Mouse (Mus musculus) left cerebral cortex, adult 2 months (tissue): ENCODE data around the gene Arhgap6. TPM values are rescaled to one million over a fixed set of nuclear protein-coding genes. Genes with fewer than 3 reads are reported as not detected.

Experiments used
- DNase-seq, 2 experiments: peaks; one replicate each; pipeline ENCODE4 v3.0.0; 2021 to 2022; ENCODE audit warnings: low spot score in 2 of 2, mixed read lengths in 1 of 2; ENCODE audit errors: extremely low spot score in 1 of 2
- H3K27ac ChIP-seq: fragments of 200-600 bp; 2 replicates; pipeline ENCODE4 v1.8.1; 2022
- H3K4me3 ChIP-seq: fragments of 200-600 bp; 2 replicates; pipeline ENCODE4 v1.8.1; 2022
- CTCF ChIP-seq: fragments of 200-600 bp; IDR thresholded peaks from 2 replicates; pipeline ENCODE4 v1.8.1; 2022; ENCODE audit warnings: antibody characterized with exemption, mild to moderate bottlenecking, moderate library complexity
- intact Hi-C: fragments of 180-260 bp; cut with DNase I; formaldehyde crosslinking; loops from one replicate; pipeline ENCODE4 v1.15.1; 2025
- long read RNA-seq, 2 experiments: library from polyadenylated mRNA; stranded (forward); transcript quantifications; one replicate each; pipeline ENCODE4 v2.0.0; 2021; ENCODE audit warnings: borderline mapping rate in 2 of 2
- total RNA-seq, 2 experiments: library from RNA; stranded (reverse); gene quantifications; 2 replicates each; pipeline ENCODE4 v1.2.3; 2021

The Arhgap6 gene
- 10 to 100 TPM in 1 of 2 experiments, 1 to 10 TPM in 1; 8.8 to 12.7 TPM for total RNA-seq
- long read RNA-seq, experiment 1, full-length matches to known transcripts: 8 of 19 reads
- long read RNA-seq, experiment 1, partial matches to known transcripts: 5 of 19 reads
- long read RNA-seq, experiment 1, other reads (novel, unspliced or antisense): 6 of 19 reads
- long read RNA-seq, experiment 2, full-length matches to known transcripts: 9 of 10 reads
- long read RNA-seq, experiment 2, partial matches to known transcripts: 1 of 10 reads
- long read RNA-seq, experiment 2, other reads (novel, unspliced or antisense): 0 of 10 reads

DNA sequence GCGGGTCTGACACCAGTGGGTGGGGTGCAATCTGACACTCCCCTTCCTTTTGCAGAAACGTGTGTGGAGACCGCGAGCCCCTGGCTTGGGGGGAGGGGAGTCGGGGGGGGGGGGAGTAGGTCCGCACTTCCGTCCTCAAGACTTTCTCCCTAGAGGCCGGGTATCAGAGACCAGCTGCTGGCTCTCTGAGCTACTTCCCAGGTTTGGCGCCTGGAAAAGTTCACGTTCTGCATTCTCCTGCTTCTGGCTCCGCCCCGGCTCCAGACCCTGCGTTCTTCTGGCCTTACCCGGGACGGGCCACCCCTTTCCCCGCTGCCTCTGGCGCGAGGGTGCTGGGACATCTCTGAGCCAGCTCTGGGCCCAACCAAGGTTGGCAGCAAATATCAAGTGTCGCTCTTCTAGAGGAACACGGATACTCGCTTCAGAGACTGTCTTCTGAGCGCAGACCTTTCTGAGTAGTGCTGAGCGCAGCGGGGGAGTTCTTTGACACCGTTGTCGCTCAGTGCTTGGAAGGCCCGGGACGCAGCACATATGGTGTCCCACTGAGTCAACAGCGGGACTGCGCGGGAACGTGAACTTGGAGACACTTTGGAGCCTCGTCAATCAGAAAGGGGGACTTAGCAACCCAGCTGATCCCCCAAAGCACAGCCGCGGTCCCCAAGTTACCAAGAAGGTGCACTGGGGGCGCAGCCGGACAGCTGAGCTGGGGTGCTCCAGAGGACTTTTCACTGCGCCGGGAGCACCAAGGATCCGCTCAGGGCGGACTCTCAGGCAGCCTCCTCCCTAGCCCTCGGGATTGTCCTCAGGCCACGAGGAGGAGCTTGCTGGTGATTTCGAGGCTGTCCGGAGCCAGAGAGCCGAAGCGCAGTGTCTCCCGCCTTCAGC, at the start of gene Arhgap6:
Gene Arhgap6, plus strand, starts transcription at position 126 of the 885 bp plus-strand sequence.
- no peak for DNase-seq
- Histone ChIP-seq H3K27ac (no peak within 1 kb of the TSS), H3K4me3 (peak within 1 kb of the TSS; percentile 38)
- no peak for TF ChIP-seq CTCF
- intact Hi-C loops: no loop called here

DNA sequence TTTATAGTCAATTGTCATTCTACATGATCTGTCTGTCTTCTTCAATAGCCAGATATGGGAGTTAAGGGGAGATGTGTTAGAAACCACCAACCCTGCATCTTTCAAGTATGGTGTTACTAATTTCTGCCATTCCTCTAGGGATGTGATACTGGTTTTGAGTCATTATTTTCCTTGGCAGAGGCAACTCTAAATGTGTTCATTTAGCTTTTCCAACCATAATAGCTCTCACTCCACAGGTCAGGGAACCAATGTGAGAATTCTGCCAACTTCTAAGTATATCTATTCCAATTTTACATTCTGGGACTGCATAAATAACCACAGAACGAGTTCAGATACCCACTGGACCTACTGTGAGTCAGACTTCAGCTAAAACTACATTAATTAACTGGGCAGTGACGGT, 47.9 kb upstream of the Arhgap6 start:
- TF ChIP-seq CTCF: no peak
- intact Hi-C loops: no loop called here
- no peak for DNase-seq
- Histone ChIP-seq H3K27ac (no peak overlapping the region), H3K4me3 (no peak overlapping the region)

DNA sequence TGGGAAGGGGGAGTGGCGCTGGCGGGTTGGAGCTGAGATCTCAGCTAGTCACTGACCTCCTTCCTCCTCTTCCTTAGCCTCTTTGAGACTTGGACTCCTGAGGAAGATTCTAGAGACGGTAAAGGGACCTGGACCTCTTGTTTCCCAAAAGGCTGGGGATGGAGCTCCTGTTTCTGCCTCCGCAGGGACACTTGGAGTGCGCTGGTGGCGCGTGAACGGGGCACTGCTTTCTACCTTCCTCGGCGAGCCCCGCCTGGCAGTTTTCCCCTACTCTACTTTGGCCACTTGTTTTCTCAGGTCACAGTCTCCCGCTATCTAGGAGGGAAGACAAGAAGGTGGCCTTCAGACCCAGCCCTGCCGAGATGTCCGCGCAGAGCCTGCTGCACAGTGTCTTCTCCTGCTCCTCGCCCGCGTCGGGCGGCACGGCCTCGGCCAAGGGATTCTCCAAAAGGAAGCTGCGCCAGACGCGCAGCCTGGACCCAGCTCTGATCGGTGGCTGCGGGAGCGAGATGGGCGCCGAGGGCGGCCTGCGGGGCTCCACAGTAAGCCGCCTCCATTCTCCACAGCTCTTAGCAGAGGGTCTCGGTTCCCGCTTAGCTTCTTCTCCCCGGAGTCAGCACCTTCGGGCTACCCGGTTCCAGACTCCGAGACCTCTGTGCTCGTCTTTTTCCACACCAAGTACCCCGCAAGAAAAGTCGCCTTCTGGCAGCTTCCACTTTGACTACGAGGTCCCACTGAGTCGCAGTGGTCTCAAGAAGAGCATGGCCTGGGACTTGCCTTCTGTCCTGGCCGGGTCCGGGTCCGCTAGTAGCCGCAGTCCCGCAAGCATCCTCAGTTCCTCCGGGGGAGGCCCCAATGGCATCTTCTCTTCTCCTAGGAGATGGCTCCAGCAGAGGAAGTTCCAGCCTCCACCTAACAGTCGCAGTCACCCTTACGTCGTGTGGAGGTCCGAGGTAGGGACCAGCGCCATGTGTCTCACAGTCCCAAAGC, 1.3 kb downstream of the Arhgap6 start:
- Histone ChIP-seq H3K4me3 (peak overlapping the region; percentile 38), H3K27ac (no peak overlapping the region)
- intact Hi-C loops: no loop called here
- DNase-seq: peak in 1 of 2 experiments; percentile 13
- TF ChIP-seq CTCF: no peak

DNA sequence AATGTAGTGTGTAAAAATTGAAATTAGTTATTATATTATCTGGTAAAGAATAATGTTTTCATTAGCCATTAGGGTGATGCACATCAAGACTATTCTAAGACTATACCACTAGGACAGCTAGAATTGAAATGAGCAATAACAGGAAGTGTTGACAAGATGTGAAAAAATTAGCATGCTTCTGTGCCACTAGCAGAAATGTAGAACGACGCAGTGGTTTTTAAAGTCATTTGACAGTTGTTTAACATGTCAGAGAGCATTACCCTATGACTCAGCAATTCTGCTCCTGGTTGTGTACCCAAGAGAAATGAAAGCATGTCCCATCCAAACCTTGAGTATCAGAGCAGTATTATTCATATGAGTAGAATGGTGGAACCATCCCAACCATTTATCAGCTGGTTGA, 9.8 kb downstream of the Arhgap6 start:
- no peak for TF ChIP-seq CTCF
- no peak for DNase-seq
- Histone ChIP-seq H3K4me3 (no peak overlapping the region), H3K27ac (no peak overlapping the region)
- intact Hi-C loops: no loop called here

DNA sequence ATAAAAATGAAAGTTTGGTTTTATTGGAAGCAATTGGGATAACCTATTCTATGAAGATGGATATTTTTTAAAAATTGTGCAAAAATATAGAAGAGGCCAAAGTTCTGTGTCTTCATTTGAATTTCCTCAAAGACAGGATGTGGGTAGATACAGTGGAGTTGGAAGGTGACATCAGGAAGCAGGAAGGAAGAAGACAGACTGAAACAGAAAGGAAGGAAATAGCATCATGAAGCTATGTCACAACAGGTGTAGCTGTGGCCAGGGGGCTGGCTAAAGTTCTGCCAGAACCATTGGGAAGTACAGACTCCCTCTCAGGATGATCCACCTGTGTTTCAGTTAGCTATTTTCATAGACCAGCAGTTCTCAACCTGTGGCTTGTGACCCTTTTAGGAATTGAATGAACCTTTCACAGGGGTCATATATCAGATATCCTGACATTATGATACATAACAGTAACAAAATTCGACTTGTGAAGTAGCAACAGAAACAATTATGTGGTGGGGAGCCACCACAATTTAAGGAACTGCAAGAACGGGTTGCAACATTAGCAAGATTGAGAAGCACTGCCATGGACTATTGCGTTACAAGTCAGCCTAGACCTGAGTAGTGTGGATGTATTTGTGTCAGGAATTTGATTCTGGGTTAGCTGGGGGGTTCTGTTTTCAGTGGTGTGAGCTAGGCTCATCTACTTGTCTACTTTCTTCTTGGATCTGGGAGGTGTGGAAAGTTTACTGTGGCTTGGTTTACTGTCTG, 15.8 kb downstream of the Arhgap6 start:
- DNase-seq: no peak
- H3K27ac ChIP-seq: no peak overlapping the region
- no peak for TF ChIP-seq CTCF
- intact Hi-C loops: no loop called here
- no peak overlapping the region for H3K4me3 ChIP-seq

DNA sequence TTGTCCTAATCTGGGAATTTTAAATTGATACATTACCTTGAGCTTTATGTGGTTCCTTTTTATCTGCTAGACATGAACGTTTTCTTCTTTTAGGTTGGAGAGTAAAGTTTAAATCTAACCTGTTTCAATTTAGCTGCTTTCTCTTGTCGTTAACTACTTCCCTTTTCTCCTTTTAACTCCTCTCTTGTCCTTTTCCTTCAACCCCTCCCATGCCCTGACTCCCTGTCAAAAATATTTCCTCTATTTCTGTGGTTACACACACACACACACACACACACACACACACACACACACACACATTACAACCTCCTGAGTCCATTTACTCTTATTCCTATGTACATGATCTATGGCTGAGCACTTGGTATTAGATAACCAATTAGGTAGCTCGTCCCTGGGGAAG, 24.0 kb downstream of the Arhgap6 start:
- no peak for DNase-seq
- no peak overlapping the region for H3K4me3 ChIP-seq
- intact Hi-C loops: no loop called here
- H3K27ac ChIP-seq: no peak overlapping the region
- TF ChIP-seq CTCF: no peak

DNA sequence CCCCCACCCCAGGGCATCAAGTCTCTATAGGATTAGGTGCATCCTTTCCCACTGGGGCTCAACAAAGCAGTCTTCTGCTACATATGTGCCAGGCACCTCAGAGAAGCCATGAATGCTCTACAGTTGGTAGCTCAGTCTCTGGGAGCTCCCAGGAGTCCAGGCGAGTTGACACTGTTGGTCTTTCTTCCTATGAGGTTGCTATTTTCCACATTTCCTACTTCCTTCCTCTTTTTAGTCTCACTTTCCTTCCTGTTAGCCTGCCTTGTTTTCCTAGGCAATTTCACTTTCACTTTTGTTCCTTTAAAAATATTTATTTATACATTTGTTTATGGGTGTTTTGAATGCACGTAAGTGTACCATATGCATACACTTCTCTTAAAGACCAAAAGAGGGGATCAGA, 29.3 kb downstream of the Arhgap6 start:
- intact Hi-C loops: no loop called here
- no peak for DNase-seq
- Histone ChIP-seq H3K4me3 (no peak overlapping the region), H3K27ac (no peak overlapping the region)
- TF ChIP-seq CTCF: no peak

DNA sequence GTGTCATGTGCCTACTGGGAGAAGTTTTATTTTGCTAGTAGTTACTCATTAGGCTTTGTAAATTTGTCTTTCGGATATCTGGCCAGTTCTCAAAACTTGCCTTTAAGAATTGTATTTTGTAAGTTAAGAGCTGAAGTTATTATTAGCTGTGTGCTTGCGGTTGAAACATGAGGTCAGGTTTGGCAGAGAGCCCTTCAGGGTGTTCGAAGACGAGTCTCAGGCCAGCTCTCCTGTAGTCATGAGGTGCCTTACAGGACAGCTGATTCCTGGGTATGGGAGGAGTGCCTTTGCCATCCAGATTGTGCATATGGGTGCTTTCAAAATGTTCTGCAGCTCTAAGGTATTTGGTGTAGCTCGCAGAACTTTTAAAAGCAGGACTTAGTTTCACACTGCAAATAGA, 37.4 kb downstream of the Arhgap6 start:
- no peak for DNase-seq
- intact Hi-C loops: no loop called here
- no peak overlapping the region for H3K27ac ChIP-seq
- no peak for TF ChIP-seq CTCF
- no peak overlapping the region for H3K4me3 ChIP-seq

DNA sequence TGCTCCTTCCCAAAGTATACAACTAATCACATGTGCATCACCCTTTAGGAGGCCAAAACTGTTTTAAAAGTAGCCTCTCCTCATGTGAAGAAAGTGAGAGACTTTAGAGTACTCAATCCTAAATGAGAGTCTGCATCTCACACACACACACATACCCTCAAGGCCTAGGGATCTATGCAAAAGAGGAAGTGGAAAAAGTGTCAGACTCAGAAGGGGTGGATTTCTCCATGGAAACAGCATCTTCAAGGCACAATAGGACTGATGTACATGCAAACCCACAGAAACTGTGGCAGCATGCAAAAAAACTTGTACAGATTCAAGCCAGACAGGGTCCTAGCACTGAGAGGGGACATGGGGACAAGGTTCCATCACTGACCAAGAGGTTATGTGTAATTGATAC, 53.2 kb downstream of the Arhgap6 start:
- Histone ChIP-seq H3K27ac (no peak overlapping the region), H3K4me3 (no peak overlapping the region)
- no peak for DNase-seq
- TF ChIP-seq CTCF: no peak
- intact Hi-C loops: no loop called here

DNA sequence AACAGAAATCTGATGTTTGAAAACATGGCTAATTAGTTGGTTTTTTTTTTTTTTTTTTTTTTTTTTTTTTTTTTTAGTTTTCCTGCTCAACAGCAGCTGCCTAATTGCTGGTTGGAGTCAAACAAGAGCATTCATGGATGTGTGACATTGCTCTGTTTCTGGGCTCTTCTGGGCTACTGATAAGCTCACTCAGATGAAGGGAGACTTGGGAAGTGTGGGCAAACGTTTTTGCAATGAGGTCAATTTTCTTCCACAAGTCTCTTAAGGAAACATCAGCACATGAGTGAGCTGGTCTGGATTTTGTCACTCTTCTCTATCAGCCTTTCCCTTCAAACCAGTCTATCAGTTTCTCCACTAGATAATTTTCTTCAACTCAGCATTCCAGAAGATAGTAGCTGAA, 79.8 kb downstream of the Arhgap6 start:
- TF ChIP-seq CTCF: no peak
- DNase-seq: no peak
- intact Hi-C loops: no loop called here
- Histone ChIP-seq H3K27ac (no peak overlapping the region), H3K4me3 (no peak overlapping the region)

DNA sequence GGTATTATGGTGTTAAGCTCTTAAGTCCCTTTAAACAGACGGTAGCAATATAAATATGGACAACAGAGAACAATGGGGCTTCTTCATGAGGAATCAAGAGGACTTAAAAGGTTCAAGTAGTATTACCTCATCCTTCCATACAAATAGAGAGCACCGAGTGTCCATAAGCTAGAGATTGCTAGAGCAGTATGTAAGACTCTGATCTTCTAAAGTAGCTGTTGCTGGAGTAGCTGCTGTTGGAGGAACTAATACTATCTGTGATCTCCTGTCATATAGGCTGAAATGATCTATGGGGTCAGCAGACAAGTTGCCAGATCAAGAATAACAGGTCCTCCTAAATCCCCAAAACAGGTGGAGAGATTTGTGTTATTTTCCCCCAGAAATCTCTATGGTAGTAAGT, 108.7 kb downstream of the Arhgap6 start:
- intact Hi-C loops: no loop called here
- Histone ChIP-seq H3K27ac (no peak overlapping the region), H3K4me3 (no peak overlapping the region)
- DNase-seq: no peak
- no peak for TF ChIP-seq CTCF
